Comparison of ENCODE assay signal across 16 mouse cellular contexts in genomic region chr4:138102413-138102812, GRCm38 (mm10).
"Had no signal": no experiment of that assay in that cellular context is flagged by ENCODE, and none has a peak within 500 bp of the region (broad histone marks: within the 10 kb centered on the region; RNA-seq: fewer than 3 reads in every experiment).

No protein-coding gene starts in this region.

- H3K27ac ChIP-seq: hindbrain, postnatal 0 days; kidney, embryonic 15.5 days; limb, embryonic 15.5 days; liver, embryonic 13.5 days; lung, embryonic 15.5 days; macrophage; neural tube, embryonic 13.5 days had no signal

- DNase-seq: kidney, adult 11 months; liver, embryonic 13.5 days; liver, postnatal 0 days; lung, postnatal 14 days; right cerebral cortex, postnatal 14 days; thymus, adult 2 months; thymus, postnatal 36 days had no signal

- H3K9me3 ChIP-seq: kidney, embryonic 15.5 days; limb, embryonic 15.5 days; liver, embryonic 13.5 days; lung, embryonic 15.5 days; megakaryocyte, embryonic 14.5 days; neural tube, embryonic 13.5 days had no signal

- H3K9ac ChIP-seq: kidney, embryonic 15.5 days; limb, embryonic 15.5 days; liver, embryonic 13.5 days; liver, postnatal 0 days; lung, embryonic 15.5 days; neural tube, embryonic 13.5 days had no signal

- ATAC-seq: hindbrain, postnatal 0 days; liver, postnatal 0 days; midbrain, embryonic 16.5 days had no signal

- H3K4me3 ChIP-seq: kidney, embryonic 15.5 days; limb, embryonic 15.5 days; liver, embryonic 13.5 days; lung, embryonic 15.5 days; megakaryocyte, embryonic 14.5 days; neural tube, embryonic 13.5 days had no signal

- H3K27me3 ChIP-seq: kidney, embryonic 15.5 days; limb, embryonic 15.5 days; liver, embryonic 13.5 days; lung, embryonic 15.5 days; megakaryocyte, embryonic 14.5 days; neural tube, embryonic 13.5 days had no signal

- H3K4me2 ChIP-seq: kidney, embryonic 15.5 days; limb, embryonic 15.5 days; liver, embryonic 13.5 days; lung, embryonic 15.5 days; midbrain, embryonic 11.5 days; neural tube, embryonic 13.5 days had no signal

- H3K4me1 ChIP-seq: kidney, embryonic 15.5 days; limb, embryonic 15.5 days; liver, embryonic 13.5 days; lung, embryonic 15.5 days had no signal
